Mouse (Mus musculus) cortical plate, adult 2 months (tissue): ENCODE results near the gene B4galnt3.

Experiments used
- CTCF ChIP-seq: fragments of 200-500 bp; IDR thresholded peaks from 2 replicates; pipeline ENCODE4 v1.5.1; 2011; ENCODE audit warnings: mild to moderate bottlenecking, control low read depth, low read length; ENCODE audit not compliant: insufficient read depth; ENCODE audit errors: extremely low read depth
- POLR2A ChIP-seq: fragments of 200-500 bp; IDR thresholded peaks from 2 replicates; pipeline ENCODE4 v1.6.1; 2011; ENCODE audit warnings: mild to moderate bottlenecking, low read length, control low read depth; ENCODE audit not compliant: insufficient read depth; ENCODE audit errors: extremely low read depth

GRCm38 (mm10) chr6:120193793-120194192 lies 100.6 kb downstream of the B4galnt3 start:
- TF ChIP-seq CTCF (no peak), POLR2A (no peak)
